Mouse (Mus musculus) duodenum, adult 2 months (tissue): ENCODE measurements around the gene Hist1h2bh. TPM values are rescaled to one million over a fixed set of nuclear protein-coding genes. Genes with fewer than 3 reads are reported as not detected.

ENCODE experiments used
- polyA plus RNA-seq: library from polyadenylated mRNA; depleted of rRNA; stranded (reverse); fragments of >200 nt; gene quantifications from 2 replicates; pipeline ENCODE4 v1.2.3, GENCODE M21; 2012; ENCODE audit warnings: low replicate concordance; rRNA removed

The Hist1h2bh gene
- polyA plus RNA-seq, result 3.4 and 4.2 TPM in 2 replicates

GRCm38 (mm10) chr13:23542999-23543607 is at the start of gene Hist1h2bh:
TSS of gene Hist1h2bh (minus strand) at chr13:23543392.

GRCm38 (mm10) chr13:23581408-23582218 is 38.4 kb upstream of the Hist1h2bh start, which contains the start of gene Hist1h4d:
TSS of gene Hist1h4d (plus strand) at chr13:23581598.

GRCm38 (mm10) chr13:23575271-23575851 is 32.2 kb upstream of the Hist1h2bh start, which contains the start of gene Hist1h3d:
TSS of gene Hist1h3d (plus strand) at chr13:23575763.

GRCm38 (mm10) chr13:23573898-23574524 is 30.8 kb upstream of the Hist1h2bh start, which contains the start of the genes Hist1h2bf and Hist1h2ad:
TSS of gene Hist1h2bf (minus strand) at chr13:23574196.
TSS of gene Hist1h2ad (plus strand) at chr13:23574381.

GRCm38 (mm10) chr13:23571022-23571503 is 27.9 kb upstream of the Hist1h2bh start, which contains the start of the genes Hist1h2ae and Hist1h2bg:
TSS of gene Hist1h2ae (minus strand) at chr13:23571220.
TSS of gene Hist1h2bg (plus strand) at chr13:23571396.

GRCm38 (mm10) chr13:23561883-23562659 is 18.9 kb upstream of the Hist1h2bh start, which contains the start of gene Hist1h3e:
TSS of gene Hist1h3e (minus strand) at chr13:23562369.

GRCm38 (mm10) chr13:23552962-23553361 is 9.8 kb upstream of the Hist1h2bh start, which contains the start of gene Hist1h1d:
TSS of gene Hist1h1d (plus strand) at chr13:23553262.

GRCm38 (mm10) chr13:23551146-23551834 is 8.1 kb upstream of the Hist1h2bh start, which contains the start of gene Hist1h4f:
TSS of gene Hist1h4f (minus strand) at chr13:23551648.

GRCm38 (mm10) chr13:23543965-23544786 is 984 bp upstream of the Hist1h2bh start, which contains the start of gene Hist1h3f:
TSS of gene Hist1h3f (plus strand) at chr13:23544052.

GRCm38 (mm10) chr13:23535137-23536075 is 7.8 kb downstream of the Hist1h2bh start, which contains the start of gene Hist1h3g:
TSS of gene Hist1h3g (plus strand) at chr13:23535422.

GRCm38 (mm10) chr13:23533560-23534367 is 9.4 kb downstream of the Hist1h2bh start, which contains the start of gene Hist1h2af:
TSS of gene Hist1h2af (plus strand) at chr13:23533906.

GRCm38 (mm10) chr13:23530901-23531875 is 12.0 kb downstream of the Hist1h2bh start, which contains the start of gene Hist1h4h:
TSS of gene Hist1h4h (plus strand) at chr13:23531050.

